Mouse (Mus musculus) kidney, adult 2 months (tissue): Measurements from ENCODE around the gene Agmat.

Experiments used
- CTCF ChIP-seq: fragments of 200-500 bp; conservative IDR thresholded peaks from 2 replicates; pipeline ENCODE4 v1.5.1; 2011; ENCODE audit warnings: low read depth, mild to moderate bottlenecking, control low read depth, low read length, moderate library complexity, mixed read lengths; ENCODE audit not compliant: insufficient read depth, insufficient read length
- POLR2A ChIP-seq: fragments of 200-500 bp; IDR thresholded peaks from one replicate; pipeline ENCODE4 v1.6.1; 2011; ENCODE audit warnings: low read depth, low read length, control low read depth

DNA sequence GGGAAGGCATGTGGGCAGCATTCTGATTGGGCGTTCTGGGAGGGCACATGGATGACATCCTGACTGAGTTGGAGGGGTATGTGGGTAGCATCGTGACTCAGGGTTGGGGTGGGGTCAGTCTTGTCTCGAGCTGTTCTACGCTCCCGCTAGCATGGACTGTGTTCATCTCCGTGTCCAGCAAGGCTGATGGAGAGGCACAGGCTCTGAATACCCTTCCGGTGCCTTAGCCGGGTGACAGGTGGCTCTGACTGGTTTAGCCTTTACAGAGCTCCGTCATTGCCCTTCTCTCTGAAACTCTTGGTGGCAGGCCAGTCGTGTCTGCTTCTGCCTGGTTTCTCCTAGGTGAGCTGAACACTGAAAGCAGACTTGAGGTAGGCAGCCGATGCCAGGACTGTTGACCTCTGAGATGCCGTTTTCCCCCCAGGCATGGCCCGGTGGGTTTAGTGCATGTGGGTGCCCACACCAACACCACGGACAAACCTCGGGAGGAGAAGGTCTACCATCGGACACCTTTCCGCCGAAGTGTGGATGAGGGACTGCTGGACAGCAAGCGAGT is 9.0 kb downstream of the Agmat start:
- no peak for TF ChIP-seq CTCF
- no peak for TF ChIP-seq POLR2A
